In genomic region chr7:135728038-135728437, GRCm38 (mm10) we compare ENCODE assay signal across 22 mouse cellular contexts. TPM values are rescaled to one million over a fixed set of nuclear protein-coding genes. Genes with fewer than 3 reads are reported as not detected.
DNase-seq lines count a peak whose midpoint lies in the region; ATAC-seq and TF ChIP-seq lines count a peak whose summit lies in the region.
"Had no signal": no experiment of that assay in that cellular context is flagged by ENCODE, and none has a peak within 500 bp of the region (broad histone marks: within the 10 kb centered on the region; RNA-seq: fewer than 3 reads in every experiment).

No protein-coding gene starts in this region.

- TF ChIP-seq CTCF in lung, embryonic 14.5 days (IDR thresholded peaks at IDR 0.05; ENCODE audit: low read depth): no peak

- no peak for ATAC-seq in limb, embryonic 14.5 days (ENCODE audit: low FRiP score, low read depth)
- no peak for ATAC-seq in lung, embryonic 14.5 days (ENCODE audit: insufficient read depth)
- ATAC-seq: forebrain, embryonic 13.5 days; forebrain, embryonic 15.5 days had no signal

- no peak overlapping the region for H3K4me2 ChIP-seq in limb, embryonic 14.5 days (replicated peaks; ENCODE audit: low read depth, low read length, severe bottlenecking)
- H3K4me2 ChIP-seq in lung, embryonic 14.5 days: no peak overlapping the region
- H3K4me2 ChIP-seq: embryonic facial prominence, embryonic 13.5 days; embryonic facial prominence, embryonic 15.5 days; forebrain, embryonic 13.5 days; forebrain, embryonic 15.5 days had no signal

- DNase-seq in limb, embryonic 14.5 days (ENCODE audit: low spot score): peak; percentile 28
- no peak for DNase-seq in limb, embryonic 10.5 days (ENCODE audit: low spot score)
- peak; percentile 52 for DNase-seq in lung, embryonic 14.5 days
- DNase-seq in lung, adult 18-20 months: no peak
- DNase-seq in lung, postnatal 36 days: peak; percentile 8
- DNase-seq in lung, postnatal 4 days: no peak
- no peak for DNase-seq in ovary, adult 18-20 months (ENCODE audit: low spot score)
- DNase-seq: adrenal gland, adult 2 months; adrenal gland, postnatal 10 days; adrenal gland, postnatal 25 days; cerebellum, adult 11 months; cerebellum, adult 18-20 months; cerebellum, adult 8-10 months; cerebellum, adult 9-11 months; cerebellum, postnatal 14 days; cerebellum, postnatal 36 days; embryo, embryonic 11 days had no signal

- H3K36me3 ChIP-seq in limb, embryonic 14.5 days (ENCODE audit: control insufficient read depth, insufficient read depth, low read length): no peaks in the 10 kb centered on the region
- no peaks in the 10 kb centered on the region for H3K36me3 ChIP-seq in limb, embryonic 10.5 days
- H3K36me3 ChIP-seq in lung, embryonic 14.5 days (ENCODE audit: insufficient read depth): no peaks in the 10 kb centered on the region
- H3K36me3 ChIP-seq: embryonic facial prominence, embryonic 13.5 days; embryonic facial prominence, embryonic 15.5 days; forebrain, embryonic 15.5 days had no signal

- no peak overlapping the region for H3K27ac ChIP-seq in limb, embryonic 14.5 days (replicated peaks; ENCODE audit: low read depth, low read length)
- H3K27ac ChIP-seq in limb, embryonic 10.5 days: no peak overlapping the region
- no peak overlapping the region for H3K27ac ChIP-seq in lung, embryonic 14.5 days (ENCODE audit: low read depth)
- H3K27ac ChIP-seq: embryonic facial prominence, embryonic 13.5 days; embryonic facial prominence, embryonic 15.5 days; forebrain, embryonic 13.5 days; forebrain, embryonic 15.5 days had no signal

- no peak overlapping the region for H3K4me3 ChIP-seq in limb, embryonic 14.5 days (replicated peaks; ENCODE audit: low read length)
- H3K4me3 ChIP-seq in limb, embryonic 10.5 days: no peak overlapping the region
- no peak overlapping the region for H3K4me3 ChIP-seq in lung, embryonic 14.5 days (ENCODE audit: low read depth, low read length)
- H3K4me3 ChIP-seq: embryonic facial prominence, embryonic 13.5 days; embryonic facial prominence, embryonic 15.5 days; erythroblast, embryonic 14.5 days; forebrain, embryonic 13.5 days; forebrain, embryonic 15.5 days had no signal

- no peak overlapping the region for H3K9ac ChIP-seq in limb, embryonic 14.5 days (ENCODE audit: low read depth, low read length, severe bottlenecking)
- no peak overlapping the region for H3K9ac ChIP-seq in lung, embryonic 14.5 days
- H3K9ac ChIP-seq: embryonic facial prominence, embryonic 13.5 days; embryonic facial prominence, embryonic 15.5 days; forebrain, embryonic 13.5 days; forebrain, embryonic 15.5 days had no signal

- no peak for TF ChIP-seq POLR2A in limb, embryonic 14.5 days (IDR thresholded peaks at IDR 0.05; ENCODE audit: borderline replicate concordance, extremely low read depth, insufficient read depth, insufficient read length)

- 76% methylated on average over 12 of the region's 12 CpGs for WGBS in limb, embryonic 14.5 days
- 94% methylated on average over 12 of the region's 12 CpGs for WGBS in limb, embryonic 10.5 days
- WGBS in lung, embryonic 14.5 days: 80% methylated on average over 12 of the region's 12 CpGs

- no peaks in the 10 kb centered on the region for H3K9me3 ChIP-seq in limb, embryonic 14.5 days (ENCODE audit: control insufficient read depth, low read length)
- H3K9me3 ChIP-seq in limb, embryonic 10.5 days (replicated peaks): no peaks in the 10 kb centered on the region
- H3K9me3 ChIP-seq in lung, embryonic 14.5 days (ENCODE audit: low read depth, low read length): no peaks in the 10 kb centered on the region
- H3K9me3 ChIP-seq: embryonic facial prominence, embryonic 13.5 days; embryonic facial prominence, embryonic 15.5 days; forebrain, embryonic 13.5 days; forebrain, embryonic 15.5 days had no signal

- H3K27me3 ChIP-seq in limb, embryonic 14.5 days (ENCODE audit: control insufficient read depth, insufficient read depth, low read length): no peaks in the 10 kb centered on the region
- H3K27me3 ChIP-seq in limb, embryonic 10.5 days (ENCODE audit: low read depth, poor library complexity, severe bottlenecking): no peaks in the 10 kb centered on the region
- no peaks in the 10 kb centered on the region for H3K27me3 ChIP-seq in lung, embryonic 14.5 days (ENCODE audit: insufficient read depth, low read length)
- H3K27me3 ChIP-seq: embryonic facial prominence, embryonic 13.5 days; embryonic facial prominence, embryonic 15.5 days; forebrain, embryonic 13.5 days; forebrain, embryonic 15.5 days had no signal

- no peaks in the 10 kb centered on the region for H3K4me1 ChIP-seq in limb, embryonic 14.5 days (ENCODE audit: control insufficient read depth, insufficient read depth, low read length)
- no peaks in the 10 kb centered on the region for H3K4me1 ChIP-seq in limb, embryonic 10.5 days
- H3K4me1 ChIP-seq in lung, embryonic 14.5 days (ENCODE audit: insufficient read depth): peaks cover 8% of the 10 kb centered on the region
- H3K4me1 ChIP-seq: embryonic facial prominence, embryonic 13.5 days; forebrain, embryonic 13.5 days; forebrain, embryonic 15.5 days had no signal

RNA-seq across cellular contexts. Expression of gene Mki67, which starts 11.9 kb away (rescaled TPM):
- 21.9 and 43.1 TPM in 2 replicates for polyA plus RNA-seq in limb, embryonic 14.5 days (2012; rRNA removed)
- 47.7 and 53.5 TPM in 2 replicates for polyA plus RNA-seq in limb, embryonic 14.5 days (2014; fragmentation: Nextera tagmentation; extraction: Ambion mirVana)
- polyA plus RNA-seq in limb, embryonic 10.5 days (2016; fragmentation: Nextera tagmentation; extraction: Ambion mirVana): 38.4 and 46.9 TPM in 2 replicates
- 80.7 and 81.1 TPM in 2 replicates for polyA plus RNA-seq in lung, embryonic 14.5 days (2014; fragmentation: Nextera tagmentation; extraction: Ambion mirVana)

Comparison
In these comparisons a context has a peak if more than half of its experiments do, and no peak if none do; other contexts are left out.
1. DNase-seq: peak in limb, embryonic 14.5 days (single experiment), lung, embryonic 14.5 days (single experiment) and lung, postnatal 36 days (single experiment); none in limb, embryonic 10.5 days (single experiment), lung, adult 18-20 months (0 of 2), lung, postnatal 4 days (0 of 2) and ovary, adult 18-20 months (single experiment).